Mouse (Mus musculus) common myeloid progenitor, adult 5-6 weeks (primary cell): ENCODE measurements around the gene Tsc22d3. TPM values are rescaled to one million over a fixed set of nuclear protein-coding genes. Genes with fewer than 3 reads are reported as not detected.
A peak's percentile ranks its signal among the peaks of the same experiment; 100 is the strongest.
"Not testable (repeated sequence)": the region's sequence is repeated elsewhere in the genome, so short reads cannot be mapped to it uniquely, and the experiment has no call there.

Source experiments
- ATAC-seq: replicated peaks from 2 replicates; pipeline ENCODE4 v1.8.0; 2016; ENCODE audit warnings: low read depth, mild to moderate bottlenecking, moderate TSS enrichment, inconsistent platforms; ENCODE audit not compliant: poor library complexity, severe bottlenecking
- total RNA-seq: library from RNA; stranded (forward); fragments of 200-1000, 187-1606 nt; gene quantifications from 2 replicates; pipeline ENCODE4 v1.2.3, GENCODE M21; 2017

Gene Tsc22d3
- total RNA-seq, 1 experiment from 2014 or later = 35.1 TPM

DNA sequence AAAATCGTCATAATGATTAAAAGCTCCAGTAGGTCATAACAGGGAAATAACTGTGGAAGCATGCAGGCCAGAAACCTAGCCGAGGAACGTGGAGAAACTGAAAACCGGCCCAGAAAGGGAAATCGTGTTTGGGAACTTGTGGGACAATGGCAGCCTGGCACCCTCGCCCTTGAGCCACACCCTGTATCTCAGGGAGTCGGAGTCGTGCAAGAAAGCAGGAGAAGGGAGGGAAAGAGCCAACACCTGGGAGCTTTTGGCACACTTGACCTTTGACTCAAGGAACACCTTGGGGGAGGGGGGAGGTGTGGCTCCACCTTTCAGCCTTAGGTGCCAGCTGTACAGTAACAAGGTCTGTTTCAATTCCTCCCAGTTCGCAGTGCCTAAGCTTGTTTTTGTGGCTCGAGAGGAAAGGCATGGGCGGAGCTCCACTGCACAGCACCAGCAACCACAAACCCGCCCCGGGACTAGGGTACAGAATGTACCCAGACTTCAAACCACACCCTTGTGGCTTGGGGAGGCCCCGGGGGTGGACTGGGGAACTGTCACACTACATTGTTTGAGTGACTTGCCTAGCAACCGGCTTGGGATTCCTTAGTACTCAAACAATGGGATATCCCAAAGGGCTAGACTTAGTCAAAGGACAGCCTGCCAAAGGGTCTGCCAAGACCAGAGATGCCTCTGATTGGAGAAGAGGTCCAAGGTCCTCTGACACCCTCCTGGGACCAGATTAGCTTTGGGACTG lies 94.8 kb downstream of the Tsc22d3 start:
- peak; percentile 82 for ATAC-seq

DNA sequence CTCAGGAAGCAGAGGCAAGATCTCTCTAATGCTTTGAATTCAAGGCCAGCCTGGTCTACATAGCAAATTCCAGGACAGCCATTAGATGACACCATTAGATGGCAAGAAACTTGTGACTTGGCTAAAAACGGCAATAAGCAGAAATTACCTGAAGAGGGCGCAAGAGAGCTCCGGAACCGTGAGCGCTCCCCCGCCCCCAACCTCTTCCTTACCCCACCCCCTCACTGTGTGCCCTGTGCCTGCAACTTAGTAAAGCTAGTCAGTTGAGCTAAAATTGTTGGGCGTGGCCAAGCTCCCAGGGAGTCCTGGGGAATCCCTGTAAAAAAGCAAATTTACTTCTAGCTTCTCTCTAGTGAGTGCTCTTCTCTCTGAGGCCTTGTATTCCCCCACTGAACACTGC lies 96.6 kb downstream of the Tsc22d3 start:
- ATAC-seq = peak; percentile 49

DNA sequence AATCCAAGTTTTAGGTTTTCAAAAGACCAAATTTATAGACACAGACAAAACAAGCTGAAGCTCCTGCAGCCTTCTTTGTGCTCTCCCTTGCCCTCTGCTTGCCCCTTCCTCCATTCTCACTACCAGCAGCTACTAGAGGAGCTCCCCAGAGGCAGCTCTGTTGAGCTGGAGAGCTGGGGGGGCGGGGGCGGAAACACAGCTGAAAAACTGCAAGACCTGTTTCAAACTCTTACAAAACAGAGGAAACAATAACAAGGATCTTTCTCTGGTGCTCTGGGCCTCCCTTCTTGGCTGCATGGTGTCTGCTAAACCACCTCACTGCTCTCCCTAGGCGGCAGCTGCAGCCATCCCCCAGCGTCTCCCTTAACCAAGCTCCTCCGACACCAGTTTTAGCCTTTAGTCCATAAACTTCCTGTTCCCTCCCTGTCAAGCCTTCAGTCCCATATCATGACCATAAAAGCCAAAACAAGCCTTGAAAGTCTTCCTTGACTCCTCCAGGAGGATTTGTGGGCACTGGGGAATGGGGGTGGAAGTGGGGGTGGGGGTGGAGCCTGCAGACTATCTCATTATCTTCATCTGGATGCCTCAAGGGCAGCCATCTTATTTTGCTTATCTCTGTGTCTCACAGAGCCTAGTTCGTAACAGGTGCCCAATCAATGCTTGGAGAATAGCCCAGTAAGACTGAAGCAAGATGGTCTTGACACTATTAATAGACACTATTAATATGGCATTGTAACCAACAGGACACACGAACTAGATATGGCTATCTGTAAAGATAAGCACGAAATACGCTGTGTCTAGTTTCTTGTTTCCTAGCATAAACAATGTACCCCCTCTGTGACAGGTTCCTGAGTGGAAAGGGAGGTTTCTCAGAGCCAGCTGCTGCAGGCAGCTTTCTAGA lies 98.8 kb downstream of the Tsc22d3 start:
- no peak for ATAC-seq

DNA sequence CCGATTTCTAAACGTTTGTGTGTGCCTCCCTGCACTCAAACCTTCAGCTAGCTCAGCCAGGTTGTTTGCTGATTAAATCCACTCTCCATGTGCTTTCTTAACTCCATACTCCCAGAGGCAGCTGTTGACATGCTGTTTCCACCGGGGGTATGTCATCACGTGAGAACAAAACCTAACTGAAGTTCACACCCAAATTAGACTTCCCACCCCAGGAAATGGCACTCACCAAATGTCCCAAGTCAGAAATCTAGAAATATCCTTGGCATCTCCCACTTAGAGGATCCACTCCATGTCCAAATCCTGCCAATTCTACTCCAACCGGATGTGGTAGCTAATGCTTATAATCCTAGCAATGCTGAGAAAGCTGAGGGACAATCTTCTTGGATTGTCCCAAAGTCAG lies 100.2 kb downstream of the Tsc22d3 start:
- no peak for ATAC-seq

DNA sequence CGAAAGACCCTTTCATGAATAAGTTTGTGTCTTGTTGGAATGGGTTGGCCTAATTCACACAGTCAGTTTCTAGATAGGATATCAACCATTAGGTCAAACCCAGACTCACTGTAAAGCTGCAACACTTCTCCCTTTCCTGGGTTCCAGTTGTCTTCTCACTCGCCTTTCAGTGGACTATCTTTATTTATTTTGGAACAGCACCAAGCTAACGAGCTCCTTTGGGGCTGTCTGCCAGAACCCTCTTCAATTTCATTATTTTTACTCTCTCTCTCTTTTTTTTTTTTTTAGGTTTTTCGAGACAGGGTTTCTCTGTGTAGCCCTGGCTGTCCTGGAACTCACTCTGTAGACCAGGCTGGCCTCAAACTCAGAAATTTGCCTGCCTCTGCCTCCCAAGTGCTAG lies 102.0 kb downstream of the Tsc22d3 start:
- ATAC-seq = not testable (repeated sequence)

DNA sequence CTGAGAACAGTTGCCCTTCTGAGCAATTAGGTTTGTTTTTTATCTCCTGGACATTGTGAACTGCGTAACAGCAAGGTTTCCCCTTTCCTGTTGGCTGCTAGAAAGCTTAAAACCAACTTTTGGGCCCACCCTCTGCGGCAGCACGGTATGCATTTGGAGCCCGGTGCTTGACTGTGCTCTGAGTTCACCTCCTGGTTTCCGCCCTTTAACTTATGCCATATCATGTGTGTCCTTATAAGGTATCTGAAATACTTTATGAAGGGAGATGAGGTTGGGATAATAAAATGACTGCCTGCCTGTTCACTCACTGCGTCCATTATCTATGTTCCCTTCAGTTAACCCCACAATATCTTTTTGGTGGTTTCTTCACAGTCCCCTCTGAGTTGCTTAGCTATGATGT lies 106.3 kb downstream of the Tsc22d3 start:
- ATAC-seq = no peak

DNA sequence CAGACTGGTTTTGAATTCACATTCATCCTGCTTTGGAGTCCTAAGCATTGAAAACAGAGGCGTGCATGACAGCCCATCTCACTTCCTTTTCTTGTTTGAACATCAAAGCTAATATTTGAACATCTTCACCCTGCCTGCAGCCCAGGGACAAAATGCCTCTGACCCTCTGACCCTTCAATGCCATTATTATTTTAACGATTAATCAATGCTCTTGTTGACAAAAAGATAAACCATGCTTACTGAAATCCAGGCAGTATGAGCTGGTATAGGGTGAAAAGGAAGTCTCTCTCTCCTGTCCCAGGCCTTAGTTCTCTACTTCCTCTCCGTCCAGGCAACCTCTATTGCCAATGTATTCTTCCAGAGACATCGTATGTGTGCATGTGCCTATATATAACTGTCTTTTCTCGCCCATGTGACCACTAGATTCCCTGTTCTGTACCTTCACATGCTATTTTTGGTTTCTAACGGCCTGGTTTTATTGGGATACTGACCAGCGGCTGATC lies 106.9 kb downstream of the Tsc22d3 start:
- no peak for ATAC-seq

DNA sequence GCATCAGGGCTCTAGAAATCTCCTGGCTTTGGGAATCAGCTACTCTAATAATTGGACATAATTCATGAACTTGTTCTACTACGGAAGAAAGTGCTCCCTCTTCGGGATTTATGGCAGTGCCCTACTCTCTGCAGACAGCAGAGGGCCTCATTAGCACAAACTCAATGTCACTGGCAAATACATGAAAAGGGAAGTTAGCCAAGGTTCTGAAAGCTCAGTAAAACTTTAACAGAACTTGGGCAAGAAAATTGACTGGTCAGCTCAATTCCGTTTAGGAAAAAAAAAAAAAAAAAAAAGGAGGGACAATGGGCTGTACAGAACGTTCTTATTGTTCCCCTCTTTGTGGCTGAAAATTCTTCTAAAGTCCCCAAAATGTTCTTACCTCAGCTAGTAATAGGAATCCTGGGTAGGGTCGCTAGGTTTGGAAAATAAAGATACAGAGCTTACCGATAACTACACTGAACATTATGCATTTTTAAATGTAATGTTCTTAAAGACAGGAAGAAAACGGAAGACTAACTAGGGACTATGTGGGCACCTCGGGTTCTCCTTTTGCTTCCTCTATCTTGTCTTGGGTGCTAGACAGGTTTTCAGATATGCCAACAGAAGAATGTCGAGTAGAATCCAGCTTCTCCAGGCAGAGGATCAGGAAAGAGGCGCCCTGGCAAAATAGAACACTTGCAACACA lies 108.4 kb downstream of the Tsc22d3 start:
- peak; percentile 85 for ATAC-seq

DNA sequence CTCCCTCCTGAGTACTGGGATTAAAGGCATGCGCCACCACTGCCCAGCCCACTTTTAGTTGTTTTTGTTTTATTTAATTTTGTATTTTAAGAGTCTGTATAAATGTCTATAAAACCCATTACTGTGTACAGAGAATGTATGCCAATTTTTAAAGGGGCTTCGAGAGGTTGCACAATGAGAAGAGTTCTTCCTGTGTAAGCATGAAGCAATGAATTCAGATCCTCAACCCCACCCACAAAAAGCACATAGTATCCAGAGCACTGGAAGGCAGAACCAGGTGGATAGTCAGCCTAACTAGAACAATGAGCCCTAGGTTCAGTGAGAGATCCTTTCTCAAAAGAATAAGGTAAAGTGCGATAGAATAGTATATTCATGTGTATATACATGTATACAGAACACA lies 110.3 kb downstream of the Tsc22d3 start:
- ATAC-seq = no peak

Other genes starting within 250 kb of the Tsc22d3 start
- gene Prps1, start 144.0 kb downstream of the Tsc22d3 start, total RNA-seq = 64.7 and 68.9 TPM in 2 replicates
- gene Mid2, start 63.9 kb upstream of the Tsc22d3 start, total RNA-seq = 0.23 TPM in 1 of 2 replicates, not detected in the other
- not detected in 2 replicates for gene Tex13b, start 212.8 kb upstream of the Tsc22d3 start, total RNA-seq